In genomic region chr11:98021565-98022252, GRCm38 (mm10) we compare ENCODE assay signal across 8 mouse cellular contexts. TPM values are rescaled to one million over a fixed set of nuclear protein-coding genes. Genes with fewer than 3 reads are reported as not detected.
DNase-seq lines count a peak whose midpoint lies in the region; ATAC-seq and TF ChIP-seq lines count a peak whose summit lies in the region.

No protein-coding gene starts in this region.

- H3K27ac ChIP-seq in hindbrain, embryonic 12.5 days = peak overlapping the region; percentile 91
- H3K27ac ChIP-seq in liver, postnatal 0 days (ENCODE audit: low read depth) = no peak overlapping the region
- H3K27ac ChIP-seq in stomach, embryonic 15.5 days = peak overlapping the region; percentile 84

- WGBS in lung, adult 2 months = 9% methylated on average over 34 of the region's 34 CpGs
- WGBS in hindbrain, embryonic 12.5 days = 5% methylated on average over 31 of the region's 34 CpGs
- 11% methylated on average over 34 of the region's 34 CpGs for WGBS in liver, postnatal 0 days (ENCODE audit: insufficient replicate concordance)
- WGBS in stomach, embryonic 15.5 days = 4% methylated on average over 34 of the region's 34 CpGs

- H3K27me3 ChIP-seq in hindbrain, embryonic 12.5 days = no peaks in the 10 kb centered on the region
- H3K27me3 ChIP-seq in liver, postnatal 0 days (ENCODE audit: insufficient read depth, low read length) = peaks cover 11% of the 10 kb centered on the region
- H3K27me3 ChIP-seq in stomach, embryonic 15.5 days (replicated peaks) = no peaks in the 10 kb centered on the region

- ATAC-seq in hindbrain, embryonic 12.5 days (ENCODE audit: low FRiP score) = peak; percentile 26
- no peak for ATAC-seq in liver, postnatal 0 days
- no peak for ATAC-seq in stomach, embryonic 15.5 days (ENCODE audit: insufficient read depth, low FRiP score, low read depth)

- no peak for TF ChIP-seq EP300 in liver, postnatal 0 days (IDR thresholded peaks at IDR 0.05; ENCODE audit: low read depth)

- peak overlapping the region; percentile 76 for H3K9ac ChIP-seq in hindbrain, embryonic 12.5 days
- H3K9ac ChIP-seq in liver, postnatal 0 days (replicated peaks) = peak overlapping the region; percentile 59
- peak overlapping the region; percentile 83 for H3K9ac ChIP-seq in stomach, embryonic 15.5 days

- no peak for TF ChIP-seq CTCF in lung, adult 2 months (IDR thresholded peaks at IDR 0.05; ENCODE audit: insufficient read depth, low read length)
- no peak for TF ChIP-seq CTCF in liver, postnatal 0 days (IDR thresholded peaks at IDR 0.05; ENCODE audit: low read depth)

- DNase-seq in lung, adult 2 months = peak; percentile 39
- DNase-seq in lung, postnatal 14 days = no peak
- peak; percentile 42 for DNase-seq in adrenal gland, adult 2 months
- DNase-seq in cerebellum, postnatal 36 days = peak; percentile 40 to 52
- DNase-seq in liver, postnatal 0 days = no peak
- DNase-seq in frontal cortex, postnatal 36 days (ENCODE audit: low spot score in 2 of 2) = no peak

- H3K4me2 ChIP-seq in hindbrain, embryonic 12.5 days (replicated peaks) = peak overlapping the region; percentile 78
- H3K4me2 ChIP-seq in liver, postnatal 0 days (ENCODE audit: low read depth, low read length) = peak overlapping the region; percentile 97
- peak overlapping the region; percentile 95 for H3K4me2 ChIP-seq in stomach, embryonic 15.5 days

- no peaks in the 10 kb centered on the region for H3K9me3 ChIP-seq in hindbrain, embryonic 12.5 days (replicated peaks)
- H3K9me3 ChIP-seq in liver, postnatal 0 days (ENCODE audit: low read length) = no peaks in the 10 kb centered on the region
- H3K9me3 ChIP-seq in stomach, embryonic 15.5 days = no peaks in the 10 kb centered on the region

- peak overlapping the region; percentile 75 for H3K4me3 ChIP-seq in lung, adult 2 months (replicated peaks; ENCODE audit: extremely low read depth, low read depth, low read length)
- peak overlapping the region; percentile 56 for H3K4me3 ChIP-seq in hindbrain, embryonic 12.5 days
- H3K4me3 ChIP-seq in liver, postnatal 0 days (ENCODE audit: low read depth, low read length) = peak overlapping the region; percentile 58
- peak overlapping the region; percentile 77 for H3K4me3 ChIP-seq in stomach, embryonic 15.5 days (replicated peaks)

- TF ChIP-seq POLR2A in lung, adult 2 months (IDR thresholded peaks at IDR 0.05; ENCODE audit: borderline replicate concordance, extremely low read depth, low read depth, low read length) = no peak

- peaks cover 8% of the 10 kb centered on the region for H3K4me1 ChIP-seq in lung, adult 2 months (ENCODE audit: control insufficient read depth, insufficient read depth, low read length)
- H3K4me1 ChIP-seq in hindbrain, embryonic 12.5 days = peaks cover 53% of the 10 kb centered on the region
- peaks cover 18% of the 10 kb centered on the region for H3K4me1 ChIP-seq in liver, postnatal 0 days (ENCODE audit: insufficient read depth)
- H3K4me1 ChIP-seq in stomach, embryonic 15.5 days = peaks cover 43% of the 10 kb centered on the region

- peaks cover 16% of the 10 kb centered on the region for H3K36me3 ChIP-seq in hindbrain, embryonic 12.5 days
- H3K36me3 ChIP-seq in liver, postnatal 0 days (replicated peaks; ENCODE audit: insufficient read depth, low read length) = no peaks in the 10 kb centered on the region
- H3K36me3 ChIP-seq in stomach, embryonic 15.5 days = no peaks in the 10 kb centered on the region

RNA-seq across cellular contexts. Expression of gene Cacnb1, which starts 1.1 kb away (rescaled TPM):
- 16.0 and 25.6 TPM in 2 replicates for polyA plus RNA-seq in lung, adult 2 months (2012; rRNA removed)
- total RNA-seq in adrenal gland, adult 2 months (2021) = 1 to 10 TPM; 6.9 to 9.6 TPM
- polyA plus RNA-seq in adrenal gland, adult 2 months (2012; rRNA removed) = 14.4 and 14.5 TPM in 2 replicates
- 39.6 and 43.5 TPM in 2 replicates for polyA plus RNA-seq in hindbrain, embryonic 12.5 days (2016; fragmentation: Nextera tagmentation; extraction: Ambion mirVana)
- polyA plus RNA-seq in liver, postnatal 0 days (2015; fragmentation: Nextera tagmentation; extraction: Ambion mirVana) = 0.23 and 0.77 TPM in 2 replicates
- 7.3 and 9.5 TPM in 2 replicates for polyA plus RNA-seq in stomach, embryonic 15.5 days (2015; fragmentation: Nextera tagmentation; extraction: Ambion mirVana)

RNA-seq across cellular contexts. Expression of gene Rpl19, which starts 4.8 kb away (rescaled TPM):
- 426 and 513 TPM in 2 replicates for polyA plus RNA-seq in lung, adult 2 months (2012; rRNA removed)
- 1,000 to 10,000 TPM; 1,223 to 1,284 TPM for total RNA-seq in adrenal gland, adult 2 months (2021)
- polyA plus RNA-seq in adrenal gland, adult 2 months (2012; rRNA removed) = 128 and 129 TPM in 2 replicates
- 675 and 726 TPM in 2 replicates for polyA plus RNA-seq in hindbrain, embryonic 12.5 days (2016; fragmentation: Nextera tagmentation; extraction: Ambion mirVana)
- 568 TPM in 2 replicates for polyA plus RNA-seq in liver, postnatal 0 days (2015; fragmentation: Nextera tagmentation; extraction: Ambion mirVana)
- polyA plus RNA-seq in stomach, embryonic 15.5 days (2015; fragmentation: Nextera tagmentation; extraction: Ambion mirVana) = 855 and 1,061 TPM in 2 replicates

RNA-seq across cellular contexts. Expression of gene Arl5c, which starts 25.7 kb away (rescaled TPM):
- polyA plus RNA-seq in lung, adult 2 months (2012; rRNA removed) = 2.7 and 5.1 TPM in 2 replicates
- 1 to 10 TPM in 1 of 2 experiments, under 1 TPM in 1; 0.29 to 1.2 TPM for total RNA-seq in adrenal gland, adult 2 months (2021)
- 0.43 and 0.87 TPM in 2 replicates for polyA plus RNA-seq in adrenal gland, adult 2 months (2012; rRNA removed)
- polyA plus RNA-seq in hindbrain, embryonic 12.5 days (2016; fragmentation: Nextera tagmentation; extraction: Ambion mirVana) = 5.7 and 7.0 TPM in 2 replicates
- polyA plus RNA-seq in liver, postnatal 0 days (2015; fragmentation: Nextera tagmentation; extraction: Ambion mirVana) = 9.9 and 10.0 TPM in 2 replicates
- 8.2 and 13.4 TPM in 2 replicates for polyA plus RNA-seq in stomach, embryonic 15.5 days (2015; fragmentation: Nextera tagmentation; extraction: Ambion mirVana)

RNA-seq across cellular contexts. Expression of gene Stac2, which starts 31.6 kb away (rescaled TPM):
- 0.88 and 1.2 TPM in 2 replicates for polyA plus RNA-seq in lung, adult 2 months (2012; rRNA removed)
- total RNA-seq in adrenal gland, adult 2 months (2021) = 1 to 10 TPM; 3.6 to 4.0 TPM
- polyA plus RNA-seq in adrenal gland, adult 2 months (2012; rRNA removed) = 0.71 and 0.83 TPM in 2 replicates
- polyA plus RNA-seq in hindbrain, embryonic 12.5 days (2016; fragmentation: Nextera tagmentation; extraction: Ambion mirVana) = 2.1 and 2.2 TPM in 2 replicates
- polyA plus RNA-seq in liver, postnatal 0 days (2015; fragmentation: Nextera tagmentation; extraction: Ambion mirVana) = 0.07 and 0.13 TPM in 2 replicates
- 0.21 and 0.41 TPM in 2 replicates for polyA plus RNA-seq in stomach, embryonic 15.5 days (2015; fragmentation: Nextera tagmentation; extraction: Ambion mirVana)

RNA-seq across cellular contexts. Expression of gene Plxdc1, which starts 35.5 kb away (rescaled TPM):
- 18.5 and 20.9 TPM in 2 replicates for polyA plus RNA-seq in lung, adult 2 months (2012; rRNA removed)
- total RNA-seq in adrenal gland, adult 2 months (2021) = 10 to 100 TPM; 17.5 to 22.2 TPM
- polyA plus RNA-seq in adrenal gland, adult 2 months (2012; rRNA removed) = 11.0 and 13.7 TPM in 2 replicates
- polyA plus RNA-seq in hindbrain, embryonic 12.5 days (2016; fragmentation: Nextera tagmentation; extraction: Ambion mirVana) = 0.13 and 0.26 TPM in 2 replicates
- 0.75 TPM in 2 replicates for polyA plus RNA-seq in liver, postnatal 0 days (2015; fragmentation: Nextera tagmentation; extraction: Ambion mirVana)
- polyA plus RNA-seq in stomach, embryonic 15.5 days (2015; fragmentation: Nextera tagmentation; extraction: Ambion mirVana) = 0.73 and 1.0 TPM in 2 replicates

Comparison
In these comparisons a context has a peak if more than half of its experiments do, and no peak if none do; other contexts are left out.
1. DNase-seq: peak in lung, adult 2 months (single experiment), adrenal gland, adult 2 months (single experiment) and cerebellum, postnatal 36 days (2 of 2); none in lung, postnatal 14 days (single experiment), liver, postnatal 0 days (single experiment) and frontal cortex, postnatal 36 days (0 of 2).
2. Peak in every context shown above with its lines, with median percentiles within 50 percentile points of each other: H3K4me3 ChIP-seq, H3K4me2 ChIP-seq and H3K9ac ChIP-seq.